Mouse (Mus musculus): ENCODE data around the gene Nop9. TPM values are rescaled to one million over a fixed set of nuclear protein-coding genes. Genes with fewer than 3 reads are reported as not detected.

Gene Nop9
- 47.9 and 52.0 TPM in 2 replicates for polyA plus RNA-seq (2016; fragmentation: Nextera tagmentation; extraction: Ambion mirVana)

DNA sequence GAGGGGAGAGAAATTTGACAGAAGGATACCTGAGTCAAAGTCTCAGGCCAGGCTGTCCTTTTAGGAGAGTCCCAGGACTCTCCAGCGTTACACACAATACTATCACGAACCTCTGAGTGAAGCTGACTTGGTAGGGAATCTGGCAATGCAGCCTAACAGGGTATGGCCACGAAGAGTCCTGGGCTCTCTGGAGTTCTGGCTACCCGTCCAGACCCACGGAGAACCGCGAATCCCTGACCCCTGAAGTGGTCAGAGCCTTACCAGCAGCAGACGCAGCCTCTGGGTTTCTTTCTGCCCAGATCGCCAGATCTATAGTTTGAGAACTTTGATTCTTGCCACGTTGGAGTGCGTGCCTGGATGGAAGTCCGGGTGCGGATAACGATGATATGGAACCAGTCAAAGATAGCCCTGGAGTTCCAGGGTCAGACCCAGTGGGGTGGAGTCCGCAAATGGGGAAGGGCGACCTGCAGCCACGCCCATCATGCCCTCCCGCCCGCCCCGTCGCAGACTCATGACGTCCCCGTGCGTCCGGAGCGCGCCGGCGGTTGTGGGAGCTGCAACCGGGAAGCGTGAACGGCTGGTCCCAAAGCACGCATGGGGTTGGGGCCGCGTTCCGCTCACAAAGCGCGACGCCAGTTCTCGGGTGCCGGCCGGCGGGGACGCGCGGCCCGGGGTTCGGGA, at the start of gene Nop9, which contains the start of gene Dhrs1:
Nop9 (plus strand) TSS at position 514 of the 681 bp plus-strand sequence.
Dhrs1 (minus strand) TSS at position 511 of the 681 bp plus-strand sequence.
- peaks cover 26% of the 10 kb centered on the region for H3K36me3 ChIP-seq (replicated peaks)
- peak within 1 kb of the TSS; percentile 90 for H3K9ac ChIP-seq
- 0 out of 2 replicates have a peak within 1 kb of the TSS, but pooled peaks have one; percentile 36 for H3K27ac ChIP-seq
- peak within 1 kb of the TSS; percentile 97 for H3K4me2 ChIP-seq
- no peaks in the 10 kb centered on the region for H3K27me3 ChIP-seq
- 1% methylated on average over 48 of the region's 48 CpGs for WGBS
- H3K4me3 ChIP-seq (replicated peaks), result peak within 1 kb of the TSS; percentile 93
- peak; percentile 86 for ATAC-seq (ENCODE audit: low FRiP score)
- H3K4me1 ChIP-seq, result peaks cover 33% of the 10 kb centered on the region
- no peaks in the 10 kb centered on the region for H3K9me3 ChIP-seq

DNA sequence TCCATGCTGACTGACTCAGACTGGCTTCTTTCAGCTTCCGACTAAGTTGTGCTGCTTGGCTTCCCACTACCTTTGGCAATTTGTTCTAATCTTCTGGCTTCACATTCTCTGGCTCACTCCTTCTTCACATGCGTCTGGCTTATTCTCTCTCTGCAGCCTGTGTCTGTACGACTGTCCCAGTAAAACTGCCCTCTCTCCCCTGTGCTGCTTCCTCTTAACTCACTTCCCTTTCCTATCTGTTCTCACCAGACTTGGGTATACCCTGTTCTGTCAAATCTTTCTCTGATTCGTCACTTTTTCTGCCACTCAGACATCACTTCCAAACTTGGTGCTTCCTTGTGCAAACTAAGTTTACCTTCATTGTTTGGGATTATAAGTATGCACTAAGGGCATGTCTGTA, 48.3 kb upstream of the Nop9 start:
- H3K4me3 ChIP-seq (replicated peaks), result no peak overlapping the region
- H3K9me3 ChIP-seq, result no peaks in the 10 kb centered on the region
- 87% methylated on average over 4 of the region's 4 CpGs for WGBS
- H3K4me2 ChIP-seq, result no peak overlapping the region
- no peaks in the 10 kb centered on the region for H3K36me3 ChIP-seq (replicated peaks)
- H3K27me3 ChIP-seq, result 0 out of 2 replicates have a peak, but pooled peaks cover 5% of the 10 kb centered on the region
- H3K9ac ChIP-seq, result no peak overlapping the region
- no peaks in the 10 kb centered on the region for H3K4me1 ChIP-seq
- no peak for ATAC-seq (ENCODE audit: low FRiP score)
- no peak overlapping the region for H3K27ac ChIP-seq

DNA sequence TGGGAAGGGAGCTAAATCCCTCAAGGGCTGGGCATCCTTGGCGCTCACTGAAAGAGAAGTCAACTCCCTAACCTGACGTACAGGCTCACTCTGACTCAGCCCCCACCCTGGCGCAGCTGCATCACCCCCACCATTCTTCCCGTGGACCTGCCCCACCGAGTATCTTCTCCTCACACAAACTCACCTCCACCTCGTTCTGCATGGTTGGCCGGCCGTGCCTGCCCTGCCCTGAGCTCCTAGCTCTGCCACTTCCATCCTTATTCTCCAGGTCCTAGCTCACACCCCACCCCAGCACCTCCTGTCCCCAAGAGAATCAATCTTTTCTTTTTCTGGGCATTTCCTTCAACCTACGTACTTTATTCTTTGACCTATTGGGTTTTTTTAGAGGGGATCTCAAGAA, 44.4 kb upstream of the Nop9 start:
- Histone ChIP-seq H3K4me1 (no peaks in the 10 kb centered on the region), H3K4me3 (replicated peaks) (no peak overlapping the region), H3K27ac (no peak overlapping the region), H3K9ac (no peak overlapping the region), H3K27me3 (0 out of 2 replicates have a peak, but pooled peaks cover 5% of the 10 kb centered on the region), H3K9me3 (no peaks in the 10 kb centered on the region), H3K4me2 (no peak overlapping the region), H3K36me3 (replicated peaks) (no peaks in the 10 kb centered on the region)
- no peak for ATAC-seq (ENCODE audit: low FRiP score)
- 63% methylated on average over 9 of the region's 9 CpGs for WGBS

DNA sequence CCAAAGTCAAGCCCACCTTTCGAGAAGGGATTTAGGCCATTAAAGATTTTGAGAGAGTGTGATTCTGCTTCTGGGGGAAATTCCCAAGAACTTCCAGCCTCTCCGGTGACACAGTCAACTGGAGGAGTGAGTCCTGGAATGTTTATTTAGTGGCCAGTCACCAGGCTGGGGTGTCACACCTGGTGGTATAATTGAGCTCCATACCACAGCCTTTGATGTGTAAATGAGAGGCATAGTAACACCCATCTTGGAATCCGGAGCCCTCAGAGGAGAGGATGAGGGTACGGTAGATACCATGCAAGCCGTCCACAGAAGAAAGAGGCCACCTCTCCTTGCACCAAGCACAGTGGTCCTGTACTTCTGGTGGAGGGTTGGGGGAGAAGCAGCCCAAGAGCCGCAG, 42.7 kb upstream of the Nop9 start:
- no peaks in the 10 kb centered on the region for H3K36me3 ChIP-seq (replicated peaks)
- no peak overlapping the region for H3K4me2 ChIP-seq
- H3K27ac ChIP-seq, result no peak overlapping the region
- no peak overlapping the region for H3K4me3 ChIP-seq (replicated peaks)
- no peaks in the 10 kb centered on the region for H3K9me3 ChIP-seq
- 0 out of 2 replicates have a peak, but pooled peaks cover 5% of the 10 kb centered on the region for H3K27me3 ChIP-seq
- no peaks in the 10 kb centered on the region for H3K4me1 ChIP-seq
- H3K9ac ChIP-seq, result no peak overlapping the region
- 77% methylated on average over 6 of the region's 6 CpGs for WGBS
- no peak for ATAC-seq (ENCODE audit: low FRiP score)

DNA sequence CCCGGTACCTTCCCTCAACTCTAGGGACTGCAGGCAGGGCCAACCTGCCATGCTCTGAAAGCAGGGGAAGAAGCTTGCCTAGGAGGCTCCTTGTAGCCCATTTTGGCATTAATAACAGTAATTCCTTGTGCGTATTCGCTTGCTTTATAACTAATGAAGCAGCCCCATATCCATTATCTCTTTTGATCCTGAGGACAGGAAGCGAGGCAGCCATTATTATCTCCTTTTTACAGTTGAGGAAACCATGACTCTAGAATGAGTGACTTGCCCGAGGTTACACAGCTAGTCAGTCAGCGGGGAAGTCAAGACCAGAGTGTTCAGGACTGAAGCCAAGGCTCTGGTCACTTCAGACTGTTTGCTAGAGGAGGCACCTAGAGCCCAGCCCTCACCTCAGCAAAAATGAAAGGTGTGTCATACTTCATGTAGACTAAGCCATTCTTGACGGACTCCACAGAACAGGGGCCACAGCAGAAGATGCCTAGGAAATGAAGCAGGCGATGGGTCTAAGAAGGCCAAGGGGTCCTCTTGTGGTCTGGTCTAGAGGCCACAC, 39.4 kb upstream of the Nop9 start:
- ATAC-seq (ENCODE audit: low FRiP score), result no peak
- no peak overlapping the region for H3K4me3 ChIP-seq (replicated peaks)
- no peak overlapping the region for H3K4me2 ChIP-seq
- no peaks in the 10 kb centered on the region for H3K9me3 ChIP-seq
- H3K4me1 ChIP-seq, result no peaks in the 10 kb centered on the region
- H3K36me3 ChIP-seq (replicated peaks), result no peaks in the 10 kb centered on the region
- 92% methylated on average over 8 of the region's 8 CpGs for WGBS
- H3K27ac ChIP-seq, result no peak overlapping the region
- H3K27me3 ChIP-seq, result no peaks in the 10 kb centered on the region
- H3K9ac ChIP-seq, result no peak overlapping the region

DNA sequence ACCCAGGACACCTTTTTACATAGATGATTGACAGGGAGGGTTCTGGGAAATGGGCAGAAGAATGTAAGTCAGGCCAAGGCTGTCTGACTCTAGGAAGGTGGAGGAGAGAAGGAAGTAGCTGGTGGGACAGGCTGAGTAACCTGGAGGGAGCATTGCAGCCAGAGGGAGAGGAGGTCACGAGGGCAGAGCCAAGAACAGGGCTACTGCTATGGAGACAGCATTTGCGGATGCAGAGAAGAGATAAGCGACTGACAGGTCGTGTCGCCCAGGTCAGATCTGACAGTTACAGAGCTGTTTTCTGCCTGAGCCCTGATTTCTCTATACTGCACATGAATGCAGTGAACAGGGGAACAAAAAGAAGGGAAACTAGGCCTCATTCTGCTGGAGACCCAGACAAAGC, 38.1 kb upstream of the Nop9 start:
- Histone ChIP-seq H3K27ac (no peak overlapping the region), H3K36me3 (replicated peaks) (no peaks in the 10 kb centered on the region), H3K4me2 (no peak overlapping the region), H3K9ac (no peak overlapping the region), H3K27me3 (peaks cover 5% of the 10 kb centered on the region), H3K9me3 (no peaks in the 10 kb centered on the region), H3K4me1 (no peaks in the 10 kb centered on the region), H3K4me3 (replicated peaks) (no peak overlapping the region)
- no peak for ATAC-seq (ENCODE audit: low FRiP score)
- WGBS, result 82% methylated on average over 5 of the region's 5 CpGs

DNA sequence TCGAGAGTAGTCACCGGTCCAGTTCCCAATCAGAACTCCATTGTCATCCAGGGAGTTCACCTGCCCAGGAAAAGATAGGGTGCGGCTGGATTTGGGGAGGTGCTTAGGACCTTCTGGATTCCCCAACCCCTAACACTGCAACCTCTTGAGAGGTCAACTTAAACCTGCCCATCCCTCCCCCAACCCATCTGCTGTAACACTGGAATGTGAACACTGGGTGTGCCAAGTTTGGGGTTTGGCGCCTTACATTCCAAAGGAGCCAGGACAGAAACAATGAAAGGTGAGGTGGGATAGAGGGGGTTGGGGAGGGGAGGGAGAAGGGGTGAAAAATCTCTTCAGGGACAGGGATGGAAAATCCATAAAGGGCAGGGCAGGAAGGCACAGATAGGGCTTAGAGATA, 36.0 kb upstream of the Nop9 start:
- Histone ChIP-seq H3K9ac (no peak overlapping the region), H3K27me3 (peaks cover 23% of the 10 kb centered on the region), H3K36me3 (replicated peaks) (no peaks in the 10 kb centered on the region), H3K9me3 (no peaks in the 10 kb centered on the region), H3K4me3 (replicated peaks) (no peak overlapping the region), H3K4me2 (no peak overlapping the region), H3K27ac (no peak overlapping the region), H3K4me1 (peaks cover 5% of the 10 kb centered on the region; the same call in 1 of the 2 replicates)
- ATAC-seq (ENCODE audit: low FRiP score), result no peak
- 88% methylated on average over 4 of the region's 4 CpGs for WGBS

DNA sequence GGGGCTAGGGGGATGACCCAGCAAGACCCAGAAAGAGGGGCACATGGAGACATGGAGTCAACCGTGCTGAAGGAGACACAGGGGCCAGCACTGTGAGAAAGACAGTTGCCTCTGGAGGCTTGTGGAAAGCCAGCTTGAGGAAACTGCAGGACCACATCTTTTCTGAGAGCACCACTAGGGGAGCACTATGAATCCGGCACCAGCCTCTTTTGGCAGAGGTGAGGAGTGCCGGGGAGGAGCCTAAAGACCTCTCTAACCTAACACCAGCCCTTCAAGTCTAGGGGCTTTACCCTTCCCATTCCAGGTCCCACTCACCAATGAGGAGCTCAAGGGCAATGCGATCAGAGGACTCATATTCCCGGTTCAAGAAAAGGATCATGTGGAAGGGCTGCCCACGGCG, 33.7 kb upstream of the Nop9 start:
- ATAC-seq (ENCODE audit: low FRiP score), result no peak
- H3K27me3 ChIP-seq, result peaks cover 28% of the 10 kb centered on the region
- 82% methylated on average over 7 of the region's 7 CpGs for WGBS
- no peak overlapping the region for H3K4me2 ChIP-seq
- no peaks in the 10 kb centered on the region for H3K9me3 ChIP-seq
- H3K4me1 ChIP-seq, result peaks cover 5% of the 10 kb centered on the region; the same call in 1 of the 2 replicates
- H3K9ac ChIP-seq, result no peak overlapping the region
- peaks cover 7% of the 10 kb centered on the region for H3K36me3 ChIP-seq (replicated peaks)
- no peak overlapping the region for H3K27ac ChIP-seq
- H3K4me3 ChIP-seq (replicated peaks), result no peak overlapping the region

DNA sequence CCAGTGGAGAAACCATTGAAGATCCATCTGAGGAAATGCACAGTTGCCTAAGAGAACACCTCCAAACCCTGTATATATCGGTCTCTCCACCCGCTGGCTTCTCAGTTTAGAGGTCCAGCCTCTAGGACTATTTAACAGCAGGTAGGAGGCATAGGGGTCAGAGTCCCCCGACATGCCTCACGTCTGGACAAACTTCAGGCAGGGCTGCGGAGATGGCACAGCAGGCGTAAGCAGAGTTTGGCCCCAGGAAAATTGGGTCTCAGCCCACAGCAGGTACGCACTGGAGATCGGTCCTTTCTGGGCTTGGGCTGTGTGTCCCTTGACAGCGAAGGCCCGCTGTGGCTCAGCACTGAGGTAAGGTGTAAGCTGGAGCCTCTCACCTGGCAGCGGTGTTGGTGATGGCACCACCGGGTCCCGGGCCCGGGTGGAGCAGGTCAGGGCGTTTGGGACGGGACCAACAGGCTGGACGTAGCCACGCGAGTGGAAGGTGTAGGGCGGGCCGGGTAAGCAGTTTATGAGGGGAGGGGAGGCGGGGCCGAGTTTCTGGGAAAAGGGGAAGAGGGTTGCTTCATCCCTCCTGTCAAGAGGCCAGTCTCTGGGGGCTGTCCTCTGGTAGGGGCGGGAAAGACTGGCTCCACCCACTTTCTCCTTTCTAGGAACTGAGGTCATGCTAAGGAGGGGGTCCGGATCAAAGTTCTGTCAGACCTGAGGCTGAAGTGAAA, 32.3 kb upstream of the Nop9 start:
- ATAC-seq (ENCODE audit: low FRiP score), result no peak

DNA sequence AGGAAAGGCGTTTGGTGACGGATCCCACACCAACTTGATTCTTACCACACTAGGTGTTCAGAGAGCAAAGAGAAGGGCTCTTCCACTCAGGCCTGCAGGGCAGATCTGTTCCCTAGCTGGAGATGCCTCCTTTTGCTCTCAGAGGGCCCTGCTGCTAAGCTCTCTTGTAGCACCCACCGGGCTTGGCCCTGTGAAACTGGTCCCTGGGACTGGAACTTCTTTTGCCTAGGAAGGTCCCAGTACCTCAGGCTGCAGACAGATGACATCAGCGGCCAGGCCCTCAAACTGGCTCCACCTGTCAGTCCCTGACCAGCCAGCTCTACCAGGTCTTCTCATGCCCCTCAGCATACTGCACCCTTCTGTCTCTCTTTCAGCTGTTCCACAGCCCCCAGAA, 31.8 kb upstream of the Nop9 start, which contains the start of gene Tgm1:
Tgm1 (minus strand) TSS at position 198 of the 394 bp plus-strand sequence.
- ATAC-seq (ENCODE audit: low FRiP score), result no peak
- Histone ChIP-seq H3K9me3 (no peaks in the 10 kb centered on the region), H3K27ac (no peak within 1 kb of the TSS), H3K4me1 (peaks cover 5% of the 10 kb centered on the region; the same call in 1 of the 2 replicates), H3K27me3 (peaks cover 28% of the 10 kb centered on the region), H3K4me2 (peak within 1 kb of the TSS; percentile 26; the same call in 1 of the 2 replicates), H3K4me3 (replicated peaks) (no peak within 1 kb of the TSS), H3K9ac (no peak within 1 kb of the TSS), H3K36me3 (replicated peaks) (peaks cover 25% of the 10 kb centered on the region)
- 24% methylated on average over 4 of the region's 4 CpGs for WGBS

More for the DNA sequence above, 32.3 kb upstream of the Nop9 start:
- H3K27me3 ChIP-seq, result peaks cover 28% of the 10 kb centered on the region
- no peaks in the 10 kb centered on the region for H3K9me3 ChIP-seq
- peaks cover 19% of the 10 kb centered on the region for H3K36me3 ChIP-seq (replicated peaks)
- H3K4me3 ChIP-seq (replicated peaks), result no peak overlapping the region
- H3K4me2 ChIP-seq, result peak overlapping the region; percentile 26; the same call in 1 of the 2 replicates
- 16% methylated on average over 25 of the region's 25 CpGs for WGBS
- H3K4me1 ChIP-seq, result peaks cover 5% of the 10 kb centered on the region; the same call in 1 of the 2 replicates
- H3K9ac ChIP-seq, result no peak overlapping the region
- H3K27ac ChIP-seq, result no peak overlapping the region

DNA sequence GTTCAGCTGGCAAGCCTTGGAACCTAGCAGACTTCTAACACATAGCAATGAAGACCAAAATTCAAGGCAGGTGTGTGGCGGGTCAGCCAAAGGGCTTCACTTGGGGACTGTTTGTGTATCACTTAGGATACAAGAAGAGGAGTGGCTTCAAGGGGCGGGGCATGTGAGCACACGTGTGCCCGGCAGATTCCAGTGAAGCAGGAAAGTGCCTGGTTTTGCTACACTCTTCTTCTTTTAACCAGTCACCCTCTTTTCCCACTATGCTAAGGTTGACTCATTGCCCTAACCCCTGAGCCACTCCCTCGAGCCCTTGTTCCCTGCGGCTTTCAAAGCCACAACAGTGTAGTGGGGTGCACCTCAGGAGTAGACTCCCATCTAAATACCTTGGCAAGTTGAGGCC, 30.6 kb upstream of the Nop9 start:
- Histone ChIP-seq H3K36me3 (replicated peaks) (peaks cover 27% of the 10 kb centered on the region), H3K27ac (no peak overlapping the region), H3K9ac (no peak overlapping the region), H3K4me3 (replicated peaks) (no peak overlapping the region), H3K27me3 (peaks cover 28% of the 10 kb centered on the region), H3K4me1 (peaks cover 5% of the 10 kb centered on the region; the same call in 1 of the 2 replicates), H3K9me3 (no peaks in the 10 kb centered on the region), H3K4me2 (no peak overlapping the region)
- WGBS, result 39% methylated on average over 6 of the region's 6 CpGs
- ATAC-seq (ENCODE audit: low FRiP score), result no peak

DNA sequence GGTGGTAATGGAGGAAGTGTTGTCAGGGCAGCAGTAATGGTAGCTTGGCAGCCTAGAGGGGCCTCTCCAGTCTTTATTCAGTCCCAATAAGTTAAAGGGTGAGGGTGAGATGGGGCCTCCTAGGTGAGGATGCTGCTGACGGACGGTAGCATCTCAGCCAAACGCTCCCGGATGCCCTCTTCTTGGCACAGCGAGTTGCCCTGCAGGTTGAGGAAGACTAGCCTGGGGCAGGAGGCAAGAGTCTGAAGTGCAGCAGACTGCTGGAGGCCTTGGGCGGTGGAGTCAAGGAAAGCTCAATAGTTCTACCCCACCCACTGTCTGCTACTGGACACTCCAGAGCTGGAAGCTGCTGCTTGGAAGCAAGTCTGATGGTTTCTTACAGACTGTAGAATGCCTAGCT, 29.2 kb upstream of the Nop9 start:
- H3K27ac ChIP-seq, result no peak overlapping the region
- WGBS, result 90% methylated on average over 6 of the region's 6 CpGs
- no peaks in the 10 kb centered on the region for H3K9me3 ChIP-seq
- no peak overlapping the region for H3K4me2 ChIP-seq
- no peak overlapping the region for H3K9ac ChIP-seq
- no peak for ATAC-seq (ENCODE audit: low FRiP score)
- H3K4me1 ChIP-seq, result peaks cover 9% of the 10 kb centered on the region
- peaks cover 28% of the 10 kb centered on the region for H3K27me3 ChIP-seq
- peaks cover 27% of the 10 kb centered on the region for H3K36me3 ChIP-seq (replicated peaks)
- H3K4me3 ChIP-seq (replicated peaks), result no peak overlapping the region
